In the genomic region with DNA sequence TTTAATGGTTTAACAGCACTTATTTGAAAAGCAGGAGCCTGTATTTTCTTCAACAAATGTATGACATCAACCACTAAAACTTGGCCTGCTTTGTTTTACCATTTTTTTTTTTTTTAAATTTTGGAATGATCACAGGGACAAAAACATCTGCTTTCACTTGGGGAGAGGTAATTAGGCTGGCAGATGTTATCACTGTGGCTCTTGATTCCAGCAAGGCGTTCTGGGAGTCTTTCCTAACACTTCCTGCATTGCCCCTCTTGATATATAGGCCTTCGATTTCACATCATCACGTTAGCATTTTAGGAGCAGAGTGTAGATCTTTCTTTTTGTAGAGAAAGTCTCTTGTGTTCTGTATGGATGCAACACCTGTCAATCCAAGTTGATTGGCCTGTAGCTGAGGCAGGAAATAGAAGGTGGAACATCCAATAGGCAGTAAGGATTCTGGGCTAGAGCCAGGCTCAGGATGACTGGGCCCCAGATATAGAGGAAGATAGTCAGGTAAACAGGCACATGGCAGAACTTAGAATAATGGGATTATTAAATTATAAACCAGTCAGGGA, we compare ENCODE assay signal across 28 mouse cellular contexts. TPM values are rescaled to one million over a fixed set of nuclear protein-coding genes. Genes with fewer than 3 reads are reported as not detected.
A peak's percentile ranks its signal among the peaks of the same experiment; 100 is the strongest.
DNase-seq lines count a peak whose midpoint lies in the region; TF ChIP-seq lines count a peak whose summit lies in the region.
"Had no signal": no experiment of that assay in that cellular context is flagged by ENCODE, and none has a peak within 500 bp of the region (broad histone marks: within the 10 kb centered on the region; RNA-seq: fewer than 3 reads in every experiment).

No protein-coding gene starts in this region.

- no peak overlapping the region; the same call in 1 of the 2 replicates for H3K9ac ChIP-seq in ES-E14 (ENCODE audit: insufficient read depth, low read depth, low read length, poor library complexity, severe bottlenecking)
- H3K9ac ChIP-seq: embryonic facial prominence, embryonic 13.5 days; forebrain, postnatal 0 days; liver, postnatal 0 days; midbrain, embryonic 15.5 days; neural tube, embryonic 15.5 days had no signal

- peaks cover 16 to 27% of the 10 kb centered on the region in 2 experiments for H3K4me1 ChIP-seq in ES-E14 (ENCODE audit: control insufficient read depth in 2 of 2, insufficient read depth in 2 of 2, low read length in 2 of 2, poor library complexity in 1 of 2)
- peaks cover 26% of the 10 kb centered on the region for H3K4me1 ChIP-seq in midbrain, embryonic 10.5 days
- H3K4me1 ChIP-seq: megakaryocyte, embryonic 14.5 days; midbrain, embryonic 15.5 days; neural tube, embryonic 15.5 days had no signal

- WGBS in midbrain, embryonic 10.5 days: 73% methylated on average over 3 of the region's 3 CpGs

- DNase-seq in gastrocnemius, adult 18-20 months (ENCODE audit: low spot score): peak; percentile 18
- DNase-seq in gastrocnemius, postnatal 25 days: no peak
- DNase-seq in ES-E14 (ENCODE audit: low read depth, low spot score) (no peak), WW6 (ENCODE audit: low read depth, low spot score) (peak; percentile 39)
- DNase-seq in skeletal muscle tissue, adult 2 months (ENCODE audit: low read depth, low spot score): peak; percentile 25
- no peak for DNase-seq in midbrain, embryonic 10.5 days (ENCODE audit: low spot score)
- no peak for DNase-seq in lung, postnatal 4 days
- DNase-seq: adrenal gland, postnatal 10 days; cerebellum, adult 9-11 months; forebrain, postnatal 0 days; heart, adult 2 months; kidney, adult 11 months; liver, postnatal 0 days; lung, postnatal 14 days; thymus, postnatal 4 days had no signal

- no peaks in the 10 kb centered on the region for H3K9me3 ChIP-seq in ES-E14 (ENCODE audit: control insufficient read depth, insufficient read depth, low read depth, low read length)
- no peaks in the 10 kb centered on the region for H3K9me3 ChIP-seq in midbrain, embryonic 10.5 days (replicated peaks)
- H3K9me3 ChIP-seq: embryonic facial prominence, embryonic 13.5 days; G1E; hindbrain, embryonic 10.5 days; megakaryocyte, embryonic 14.5 days; midbrain, embryonic 15.5 days; neural tube, embryonic 15.5 days had no signal

- H3K27me3 ChIP-seq in midbrain, embryonic 10.5 days (ENCODE audit: low read depth, poor library complexity, severe bottlenecking): peaks cover 59% of the 10 kb centered on the region

- in situ Hi-C loops in ES-E14 (cut with MboI; ENCODE audit: low sequenced_read_pairs in 2 of 2, unreplicated experiment in 2 of 2): no loop called here

- no peaks in the 10 kb centered on the region for H3K36me3 ChIP-seq in ES-E14 (ENCODE audit: control insufficient read depth, insufficient read depth, low read length, poor library complexity, severe bottlenecking)
- peaks cover 13% of the 10 kb centered on the region for H3K36me3 ChIP-seq in midbrain, embryonic 10.5 days
- H3K36me3 ChIP-seq: embryonic facial prominence, embryonic 13.5 days; G1E had no signal

- no peak overlapping the region for H3K27ac ChIP-seq in ES-E14 (ENCODE audit: insufficient read depth, low read depth, low read length, poor library complexity, severe bottlenecking)
- no peak overlapping the region for H3K27ac ChIP-seq in midbrain, embryonic 10.5 days (replicated peaks)
- H3K27ac ChIP-seq: embryonic facial prominence, embryonic 13.5 days; heart, adult 2 months; kidney, postnatal 0 days; midbrain, embryonic 15.5 days; neural tube, embryonic 15.5 days had no signal

- H3K4me3 ChIP-seq in ES-E14 (ENCODE audit: insufficient read depth in 1 of 2, low read depth in 1 of 2, low read length in 2 of 2, poor library complexity in 1 of 2, severe bottlenecking in 1 of 2): no peak overlapping the region
- no peak overlapping the region for H3K4me3 ChIP-seq in midbrain, embryonic 10.5 days
- H3K4me3 ChIP-seq: embryonic facial prominence, embryonic 13.5 days; heart, adult 2 months; hindbrain, embryonic 10.5 days; megakaryocyte, embryonic 14.5 days; midbrain, embryonic 15.5 days; neural tube, embryonic 15.5 days had no signal

TF ChIP-seq in ES-E14, 5 proteins besides CTCF, POLR2A, EP300 and RAD21:
- no peak for TF ChIP-seq MAFK (IDR thresholded peaks at IDR 0.05; ENCODE audit: insufficient read depth, low read depth, low read length)
- TF ChIP-seq CHD2 (IDR thresholded peaks at IDR 0.05; ENCODE audit: low read depth, low read length): peak; percentile 70

RNA-seq across cellular contexts. Expression of gene Ap3b2, which starts 14.1 kb away (rescaled TPM):
- under 1 TPM; 0.11 to 0.36 TPM for total RNA-seq in gastrocnemius, adult 18-20 months (2021)
- under 1 TPM; 0.38 to 0.51 TPM for total RNA-seq in gastrocnemius, postnatal 25 days (2021)
- 3.8 and 5.3 TPM in 2 replicates for total RNA-seq in ES-E14 (2012; rRNA removed)
- 19.1 and 36.0 TPM in 2 replicates for polyA plus RNA-seq in midbrain, embryonic 10.5 days (2016; fragmentation: Nextera tagmentation; extraction: Ambion mirVana)
- total RNA-seq: liver, adult 2 months had no signal
- polyA plus RNA-seq: G1E; liver, adult 2 months; spleen, adult 2 months had no signal

RNA-seq across cellular contexts. Expression of gene BC048679, which starts 18.5 kb away (rescaled TPM):
- total RNA-seq in gastrocnemius, adult 18-20 months (2021): 1 to 10 TPM; 4.2 to 9.7 TPM
- total RNA-seq in gastrocnemius, postnatal 25 days (2021): 1 to 10 TPM in 1 of 2 experiments, under 1 TPM in 1; 0.46 to 1.1 TPM
- total RNA-seq in ES-E14 (2012; rRNA removed): 0.62 TPM in 1 of 2 replicates, not detected in the other
- polyA plus RNA-seq in midbrain, embryonic 10.5 days (2016; fragmentation: Nextera tagmentation; extraction: Ambion mirVana): not detected in 2 replicates
- total RNA-seq: adrenal gland, postnatal 10 days; forebrain, postnatal 0 days; G1E; heart, adult 2 months; layer of hippocampus, postnatal 14 days; left cerebral cortex, postnatal 36 days; liver, adult 2 months had no signal
- polyA plus RNA-seq: embryonic facial prominence, embryonic 13.5 days; forebrain, postnatal 0 days; G1E; heart, adult 2 months; heart, embryonic 16.5 days; kidney, postnatal 0 days; liver, adult 2 months; liver, postnatal 0 days; midbrain, embryonic 15.5 days; neural tube, embryonic 15.5 days; spleen, adult 2 months; stomach, embryonic 14.5 days had no signal

RNA-seq across cellular contexts. Expression of gene Cpeb1, which starts 24.3 kb away (rescaled TPM):
- 10 to 100 TPM; 47.5 to 67.3 TPM for total RNA-seq in gastrocnemius, adult 18-20 months (2021)
- 10 to 100 TPM; 14.4 to 17.2 TPM for total RNA-seq in gastrocnemius, postnatal 25 days (2021)
- total RNA-seq in ES-E14 (2012; rRNA removed): 2.3 and 5.8 TPM in 2 replicates
- 0.96 and 1.6 TPM in 2 replicates for polyA plus RNA-seq in midbrain, embryonic 10.5 days (2016; fragmentation: Nextera tagmentation; extraction: Ambion mirVana)
- polyA plus RNA-seq: G1E had no signal

Comparison
In these comparisons a context has a peak if more than half of its experiments do, and no peak if none do; other contexts are left out.
1. DNase-seq: peak in gastrocnemius, adult 18-20 months (single experiment), WW6 (single experiment) and skeletal muscle tissue, adult 2 months (single experiment); none in gastrocnemius, postnatal 25 days (single experiment), ES-E14 (single experiment), midbrain, embryonic 10.5 days (single experiment) and lung, postnatal 4 days (0 of 2).